7 mouse cellular contexts compared by ENCODE assay signal in the genomic region with DNA sequence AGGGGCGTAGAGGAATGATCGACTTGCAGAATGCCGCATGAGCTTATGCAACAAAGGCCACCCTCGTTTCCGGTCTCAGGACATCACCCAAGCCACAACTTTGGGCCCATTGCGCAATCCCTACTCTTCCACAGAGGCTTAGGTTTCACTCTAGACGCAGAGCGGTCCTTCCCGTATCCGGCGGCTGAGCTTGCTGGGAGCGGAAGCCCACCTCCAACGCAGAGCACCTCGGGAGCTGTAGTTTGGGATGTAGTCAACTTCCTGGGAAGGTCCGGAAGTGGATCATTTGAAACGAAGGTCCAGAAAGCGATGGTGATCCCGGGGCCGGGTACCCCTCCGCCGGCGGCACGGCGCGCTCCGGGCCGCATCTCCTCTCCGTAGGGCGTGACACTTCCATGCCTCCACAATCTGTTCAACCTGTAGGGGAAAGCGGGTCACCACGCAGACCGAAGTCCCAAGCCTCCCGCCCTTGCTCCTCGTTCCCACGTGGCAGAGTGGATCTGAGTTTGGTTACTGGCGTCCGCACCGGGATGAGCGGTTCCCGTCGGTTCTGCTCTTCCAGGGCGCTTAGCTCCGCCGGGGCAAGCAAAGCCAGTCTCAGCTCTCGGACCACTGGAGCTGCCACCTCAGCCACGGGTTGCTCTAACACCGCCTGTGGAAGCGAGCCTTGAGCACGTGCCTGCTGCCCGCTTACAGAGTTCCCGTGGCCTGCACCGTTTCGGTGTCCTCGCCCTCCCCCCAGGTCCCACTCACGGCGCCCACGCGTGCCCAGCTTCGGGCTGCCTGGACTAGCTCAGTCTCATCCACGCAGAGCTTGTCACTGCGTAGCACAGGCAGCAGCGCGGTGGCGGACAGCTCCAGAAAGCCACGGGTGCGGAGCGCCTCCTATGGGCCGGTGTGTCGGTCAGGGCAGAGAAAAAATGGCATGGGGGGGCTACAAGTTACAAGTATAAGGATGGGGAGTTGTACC. TPM values are rescaled to one million over a fixed set of nuclear protein-coding genes. Genes with fewer than 3 reads are reported as not detected.
A peak's percentile ranks its signal among the peaks of the same experiment; 100 is the strongest.
DNase-seq lines count a peak whose midpoint lies in the region; ATAC-seq lines count a peak whose summit lies in the region.

No protein-coding gene starts in this region.

- H3K9ac ChIP-seq in midbrain, embryonic 13.5 days (replicated peaks): peak overlapping the region; percentile 83

- H3K27me3 ChIP-seq in embryonic facial prominence, embryonic 10.5 days (replicated peaks; ENCODE audit: low read depth, poor library complexity, severe bottlenecking): no peaks in the 10 kb centered on the region
- no peaks in the 10 kb centered on the region for H3K27me3 ChIP-seq in limb, embryonic 10.5 days (ENCODE audit: low read depth, poor library complexity, severe bottlenecking)
- H3K27me3 ChIP-seq in midbrain, embryonic 13.5 days: no peaks in the 10 kb centered on the region

- WGBS in embryonic facial prominence, embryonic 10.5 days: under 1% methylated on average over 69 of the region's 69 CpGs
- under 1% methylated on average over 69 of the region's 69 CpGs for WGBS in limb, embryonic 10.5 days
- under 1% methylated on average over 69 of the region's 69 CpGs for WGBS in midbrain, embryonic 13.5 days

- peak overlapping the region; percentile 100 for H3K4me2 ChIP-seq in midbrain, embryonic 13.5 days (replicated peaks)

- peak; percentile 68 for ATAC-seq in granulocyte monocyte progenitor cell, adult 5-6 weeks (replicated peaks; ENCODE audit: poor library complexity, severe bottlenecking)
- ATAC-seq in midbrain, embryonic 13.5 days: peak; percentile 96

- peaks cover 6% of the 10 kb centered on the region for H3K36me3 ChIP-seq in embryonic facial prominence, embryonic 10.5 days (replicated peaks)
- H3K36me3 ChIP-seq in limb, embryonic 10.5 days: peaks cover 5% of the 10 kb centered on the region
- no peaks in the 10 kb centered on the region for H3K36me3 ChIP-seq in midbrain, embryonic 13.5 days

- peak; percentile 95 for DNase-seq in adrenal gland, postnatal 10 days
- peak; percentile 94 for DNase-seq in embryonic facial prominence, embryonic 10.5 days (ENCODE audit: low spot score)
- DNase-seq in kidney, adult 11 months: peak; percentile 97
- DNase-seq in limb, embryonic 10.5 days (ENCODE audit: low spot score): peak; percentile 91
- DNase-seq in spleen, adult 12 weeks (ENCODE audit: low spot score): peak; percentile 75

- H3K4me1 ChIP-seq in embryonic facial prominence, embryonic 10.5 days: peaks cover 36% of the 10 kb centered on the region
- peaks cover 32% of the 10 kb centered on the region for H3K4me1 ChIP-seq in limb, embryonic 10.5 days
- peaks cover 28% of the 10 kb centered on the region for H3K4me1 ChIP-seq in midbrain, embryonic 13.5 days (replicated peaks)

- H3K4me3 ChIP-seq in embryonic facial prominence, embryonic 10.5 days: peak overlapping the region; percentile 85
- H3K4me3 ChIP-seq in limb, embryonic 10.5 days: peak overlapping the region; percentile 73
- H3K4me3 ChIP-seq in midbrain, embryonic 13.5 days (replicated peaks): peak overlapping the region; percentile 71

- H3K27ac ChIP-seq in embryonic facial prominence, embryonic 10.5 days (replicated peaks): peak overlapping the region; percentile 93
- peak overlapping the region; percentile 87 for H3K27ac ChIP-seq in limb, embryonic 10.5 days
- H3K27ac ChIP-seq in midbrain, embryonic 13.5 days: peak overlapping the region; percentile 92

- no peaks in the 10 kb centered on the region for H3K9me3 ChIP-seq in embryonic facial prominence, embryonic 10.5 days
- H3K9me3 ChIP-seq in limb, embryonic 10.5 days (replicated peaks): no peaks in the 10 kb centered on the region
- H3K9me3 ChIP-seq in midbrain, embryonic 13.5 days: no peaks in the 10 kb centered on the region

RNA-seq across cellular contexts. Expression of a gene that starts 4.8 kb away (rescaled TPM):
- total RNA-seq in adrenal gland, postnatal 10 days (2021): 1 to 10 TPM; 6.0 to 6.4 TPM
- 3.6 and 4.0 TPM in 2 replicates for polyA plus RNA-seq in embryonic facial prominence, embryonic 10.5 days (2016; fragmentation: Nextera tagmentation; extraction: Ambion mirVana)
- total RNA-seq in granulocyte monocyte progenitor cell, adult 5-6 weeks (2014; fragmentation: Nextera tagmentation): 5.0 and 14.5 TPM in 2 replicates
- total RNA-seq in granulocyte monocyte progenitor cell, adult 5-6 weeks (2017): 6.9 and 7.2 TPM in 2 replicates
- 5.5 and 5.9 TPM in 2 replicates for polyA plus RNA-seq in limb, embryonic 10.5 days (2016; fragmentation: Nextera tagmentation; extraction: Ambion mirVana)
- 3.3 and 3.4 TPM in 2 replicates for polyA plus RNA-seq in midbrain, embryonic 13.5 days (2015; fragmentation: Nextera tagmentation; extraction: Ambion mirVana)

RNA-seq across cellular contexts. Expression of a gene that starts 5.9 kb away (rescaled TPM):
- not detected for total RNA-seq in adrenal gland, postnatal 10 days (2021)
- polyA plus RNA-seq in embryonic facial prominence, embryonic 10.5 days (2016; fragmentation: Nextera tagmentation; extraction: Ambion mirVana): not detected in 2 replicates
- total RNA-seq in granulocyte monocyte progenitor cell, adult 5-6 weeks (2014; fragmentation: Nextera tagmentation): 0.77 TPM in 1 of 2 replicates, not detected in the other
- not detected in 2 replicates for total RNA-seq in granulocyte monocyte progenitor cell, adult 5-6 weeks (2017)
- not detected in 2 replicates for polyA plus RNA-seq in limb, embryonic 10.5 days (2016; fragmentation: Nextera tagmentation; extraction: Ambion mirVana)
- not detected in 2 replicates for polyA plus RNA-seq in midbrain, embryonic 13.5 days (2015; fragmentation: Nextera tagmentation; extraction: Ambion mirVana)

RNA-seq across cellular contexts. Expression of a gene that starts 13.0 kb away (rescaled TPM):
- 10 to 100 TPM in 1 of 2 experiments, 1 to 10 TPM in 1; 4.2 to 13.5 TPM for total RNA-seq in adrenal gland, postnatal 10 days (2021)
- 7.9 and 15.1 TPM in 2 replicates for polyA plus RNA-seq in embryonic facial prominence, embryonic 10.5 days (2016; fragmentation: Nextera tagmentation; extraction: Ambion mirVana)
- 1.5 and 2.2 TPM in 2 replicates for total RNA-seq in granulocyte monocyte progenitor cell, adult 5-6 weeks (2014; fragmentation: Nextera tagmentation)
- 1.5 and 2.5 TPM in 2 replicates for total RNA-seq in granulocyte monocyte progenitor cell, adult 5-6 weeks (2017)
- 2.5 and 3.5 TPM in 2 replicates for polyA plus RNA-seq in limb, embryonic 10.5 days (2016; fragmentation: Nextera tagmentation; extraction: Ambion mirVana)
- polyA plus RNA-seq in midbrain, embryonic 13.5 days (2015; fragmentation: Nextera tagmentation; extraction: Ambion mirVana): 18.6 and 19.3 TPM in 2 replicates

RNA-seq across cellular contexts. Expression of a gene that starts 24.9 kb away (rescaled TPM):
- 1 to 10 TPM; 5.1 to 7.8 TPM for total RNA-seq in adrenal gland, postnatal 10 days (2021)
- polyA plus RNA-seq in embryonic facial prominence, embryonic 10.5 days (2016; fragmentation: Nextera tagmentation; extraction: Ambion mirVana): 9.2 and 10.4 TPM in 2 replicates
- 0.97 TPM in 1 of 2 replicates, not detected in the other for total RNA-seq in granulocyte monocyte progenitor cell, adult 5-6 weeks (2014; fragmentation: Nextera tagmentation)
- total RNA-seq in granulocyte monocyte progenitor cell, adult 5-6 weeks (2017): not detected in 2 replicates
- polyA plus RNA-seq in limb, embryonic 10.5 days (2016; fragmentation: Nextera tagmentation; extraction: Ambion mirVana): 8.4 and 9.0 TPM in 2 replicates
- 7.1 and 7.3 TPM in 2 replicates for polyA plus RNA-seq in midbrain, embryonic 13.5 days (2015; fragmentation: Nextera tagmentation; extraction: Ambion mirVana)

RNA-seq across cellular contexts. Expression of a gene that starts 35.3 kb away (rescaled TPM):
- total RNA-seq in adrenal gland, postnatal 10 days (2021): 1,000 to 10,000 TPM; 1,173 to 1,206 TPM
- 897 and 923 TPM in 2 replicates for polyA plus RNA-seq in embryonic facial prominence, embryonic 10.5 days (2016; fragmentation: Nextera tagmentation; extraction: Ambion mirVana)
- 4,230 and 5,237 TPM in 2 replicates for total RNA-seq in granulocyte monocyte progenitor cell, adult 5-6 weeks (2014; fragmentation: Nextera tagmentation)
- 2,283 and 2,839 TPM in 2 replicates for total RNA-seq in granulocyte monocyte progenitor cell, adult 5-6 weeks (2017)
- 842 and 1,039 TPM in 2 replicates for polyA plus RNA-seq in limb, embryonic 10.5 days (2016; fragmentation: Nextera tagmentation; extraction: Ambion mirVana)
- 558 and 623 TPM in 2 replicates for polyA plus RNA-seq in midbrain, embryonic 13.5 days (2015; fragmentation: Nextera tagmentation; extraction: Ambion mirVana)

Comparison
In these comparisons a context has a peak if more than half of its experiments do, and no peak if none do; other contexts are left out.
1. Peak in every context shown above with its lines: DNase-seq, ATAC-seq, H3K4me3 ChIP-seq and H3K27ac ChIP-seq.